Comparison of ENCODE assay signal across 25 mouse cellular contexts in genomic region chr10:117459041-117459475, GRCm38 (mm10).
DNase-seq lines count a peak whose midpoint lies in the region; ATAC-seq and TF ChIP-seq lines count a peak whose summit lies in the region.
"Had no signal": no experiment of that assay in that cellular context is flagged by ENCODE, and none has a peak within 500 bp of the region (broad histone marks: within the 10 kb centered on the region; RNA-seq: fewer than 3 reads in every experiment).

No protein-coding gene starts in this region.

- WGBS in lung, postnatal 0 days, result 64% methylated on average over 2 of the region's 2 CpGs

- no peaks in the 10 kb centered on the region for H3K27me3 ChIP-seq in lung, postnatal 0 days (replicated peaks; ENCODE audit: insufficient read depth, low read length)
- no peaks in the 10 kb centered on the region for H3K27me3 ChIP-seq in testis, adult 2 months (ENCODE audit: control insufficient read depth, insufficient read depth, low read length)
- H3K27me3 ChIP-seq: CH12.LX; embryonic facial prominence, embryonic 12.5 days; forebrain, embryonic 15.5 days; Patski had no signal

- no peak for ATAC-seq in lung, postnatal 0 days
- ATAC-seq: activated CD4-positive, CD25-positive, alpha-beta regulatory T cell, adult 4 months; CD4-positive, CD25-positive, alpha-beta regulatory T cell, adult 4 months; forebrain, embryonic 13.5 days; forebrain, embryonic 15.5 days; forebrain, postnatal 0 days; Patski had no signal

- no peak overlapping the region for H3K4me3 ChIP-seq in lung, postnatal 0 days (ENCODE audit: low read depth, low read length)
- peak overlapping the region; percentile 82 for H3K4me3 ChIP-seq in testis, adult 2 months (ENCODE audit: control insufficient read depth, low read depth, low read length)
- H3K4me3 ChIP-seq: embryonic facial prominence, embryonic 10.5 days; embryonic facial prominence, embryonic 12.5 days; forebrain, embryonic 13.5 days; forebrain, embryonic 15.5 days had no signal

- no peaks in the 10 kb centered on the region for H3K36me3 ChIP-seq in lung, postnatal 0 days (ENCODE audit: insufficient read depth, low read length)
- H3K36me3 ChIP-seq in testis, adult 2 months (ENCODE audit: control insufficient read depth, insufficient read depth, low read length), result no peaks in the 10 kb centered on the region
- H3K36me3 ChIP-seq: embryonic facial prominence, embryonic 10.5 days; embryonic facial prominence, embryonic 12.5 days; forebrain, embryonic 15.5 days; G1E had no signal

- peak; percentile 40 for DNase-seq in lung, postnatal 0 days (ENCODE audit: low spot score)
- no peak for DNase-seq in lung, postnatal 4 days
- no peak for DNase-seq in testis, postnatal 10 days (ENCODE audit: low spot score)
- peak; percentile 94 for DNase-seq in adipocyte (ENCODE audit: low spot score)
- no peak for DNase-seq in spleen, postnatal 14 days (ENCODE audit: low spot score in 2 of 2)
- DNase-seq: adrenal gland, adult 8-10 months; adrenal gland, postnatal 14 days; adrenal gland, postnatal 36 days; B cell, adult 2 months; cerebellum, adult 11-12 months; cerebellum, adult 2 months; cerebellum, adult 9-10 months; cerebellum, postnatal 10 days; cerebellum, postnatal 25 days; forebrain, postnatal 0 days had no signal

- no peak overlapping the region for H3K27ac ChIP-seq in lung, postnatal 0 days (ENCODE audit: low read length)
- no peak overlapping the region for H3K27ac ChIP-seq in testis, adult 2 months (ENCODE audit: control insufficient read depth, insufficient read depth, low read depth, low read length)
- H3K27ac ChIP-seq: embryonic facial prominence, embryonic 10.5 days; embryonic facial prominence, embryonic 12.5 days; forebrain, embryonic 13.5 days; forebrain, embryonic 15.5 days had no signal

- H3K4me1 ChIP-seq in lung, postnatal 0 days (ENCODE audit: insufficient read depth, low read depth, low read length), result no peaks in the 10 kb centered on the region
- H3K4me1 ChIP-seq in testis, adult 2 months (ENCODE audit: control insufficient read depth, insufficient read depth, low read length), result peaks cover 8% of the 10 kb centered on the region; the same call in 1 of the 2 replicates
- H3K4me1 ChIP-seq: embryonic facial prominence, embryonic 12.5 days; forebrain, embryonic 15.5 days had no signal

- TF ChIP-seq CTCF in lung, postnatal 0 days (IDR thresholded peaks at IDR 0.05), result no peak
- TF ChIP-seq CTCF in testis, adult 2 months (IDR thresholded peaks at IDR 0.05; ENCODE audit: control insufficient read depth, insufficient read depth, insufficient replicate concordance, low read depth, low read length), result no peak

- no peak overlapping the region for H3K9ac ChIP-seq in lung, postnatal 0 days (replicated peaks; ENCODE audit: low read depth)
- H3K9ac ChIP-seq: embryonic facial prominence, embryonic 12.5 days; forebrain, embryonic 13.5 days; forebrain, embryonic 15.5 days; forebrain, postnatal 0 days had no signal

- no peaks in the 10 kb centered on the region for H3K9me3 ChIP-seq in lung, postnatal 0 days (ENCODE audit: low read length)
- H3K9me3 ChIP-seq: embryonic facial prominence, embryonic 10.5 days; embryonic facial prominence, embryonic 12.5 days; forebrain, embryonic 13.5 days; forebrain, embryonic 15.5 days; G1E had no signal

- H3K4me2 ChIP-seq in lung, postnatal 0 days (replicated peaks; ENCODE audit: low read depth, low read length), result no peak overlapping the region
- H3K4me2 ChIP-seq: embryonic facial prominence, embryonic 12.5 days; forebrain, embryonic 13.5 days; forebrain, embryonic 15.5 days had no signal

- peak; percentile 43; the same call in 1 of the 2 replicates for TF ChIP-seq POLR2A in testis, adult 2 months (IDR thresholded peaks at IDR 0.05; ENCODE audit: control insufficient read depth, low read depth, low read length)

- TF ChIP-seq EP300 in lung, postnatal 0 days (IDR thresholded peaks at IDR 0.05), result no peak

Comparison
In these comparisons a context has a peak if more than half of its experiments do, and no peak if none do; other contexts are left out.
1. DNase-seq: peak in lung, postnatal 0 days (single experiment) and adipocyte (single experiment); none in lung, postnatal 4 days (0 of 2), testis, postnatal 10 days (single experiment) and spleen, postnatal 14 days (0 of 2).